Mouse (Mus musculus): ENCODE results near the gene Crk. TPM values are rescaled to one million over a fixed set of nuclear protein-coding genes. Genes with fewer than 3 reads are reported as not detected.
A peak's percentile ranks its signal among the peaks of the same experiment; 100 is the strongest.

The Crk gene
- total RNA-seq (2017) = 38.9 and 51.4 TPM in 2 replicates

GRCm38 (mm10) chr11:75678747-75679438, at the start of gene Crk:
TSS of gene Crk (plus strand) at chr11:75679259.
- peak; percentile 96 for ATAC-seq (replicated peaks; ENCODE audit: low read depth, poor library complexity, severe bottlenecking)

GRCm38 (mm10) chr11:75630098-75630497, 49.0 kb upstream of the Crk start:
- ATAC-seq (replicated peaks; ENCODE audit: low read depth, poor library complexity, severe bottlenecking) = no peak

DNA sequence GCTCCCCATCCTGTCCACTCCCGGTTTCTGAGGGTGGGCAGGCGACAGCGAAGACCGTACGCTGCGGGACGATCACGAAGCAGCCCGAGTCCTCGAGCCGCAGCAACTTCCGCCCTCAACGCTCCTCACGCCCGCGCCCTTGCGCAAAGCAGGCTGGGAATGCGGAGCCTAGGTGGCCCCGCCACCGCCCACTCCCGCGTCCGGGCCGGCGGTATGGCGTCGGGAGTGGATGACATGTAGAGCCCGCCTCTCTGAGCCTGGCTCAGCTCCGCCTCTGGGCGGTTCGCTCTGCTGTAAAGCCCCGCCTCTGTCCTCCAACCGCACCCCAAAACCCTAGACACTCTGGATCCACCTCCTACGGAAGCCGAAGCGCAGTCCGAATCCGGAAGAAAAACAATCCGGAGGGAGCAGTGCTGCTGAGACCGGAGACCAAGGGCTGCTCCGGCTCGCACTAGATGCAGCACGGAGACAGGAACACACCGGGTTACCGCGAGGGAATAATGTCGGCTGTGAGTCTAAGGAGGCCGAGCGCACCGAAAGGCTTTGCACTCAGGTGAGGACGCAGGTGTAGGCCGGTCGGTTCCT, 48.3 kb upstream of the Crk start, which contains the start of gene Inpp5k:
Gene Inpp5k (plus strand): TSS at position 344 of the 585 bp plus-strand sequence.
- ATAC-seq (replicated peaks; ENCODE audit: low read depth, poor library complexity, severe bottlenecking) = peak; percentile 98

- ATAC-seq (replicated peaks; ENCODE audit: low read depth, poor library complexity, severe bottlenecking) = no peak
Measured at GRCm38 (mm10) chr11:75631561-75632225, 47.4 kb upstream of the Crk start.

DNA sequence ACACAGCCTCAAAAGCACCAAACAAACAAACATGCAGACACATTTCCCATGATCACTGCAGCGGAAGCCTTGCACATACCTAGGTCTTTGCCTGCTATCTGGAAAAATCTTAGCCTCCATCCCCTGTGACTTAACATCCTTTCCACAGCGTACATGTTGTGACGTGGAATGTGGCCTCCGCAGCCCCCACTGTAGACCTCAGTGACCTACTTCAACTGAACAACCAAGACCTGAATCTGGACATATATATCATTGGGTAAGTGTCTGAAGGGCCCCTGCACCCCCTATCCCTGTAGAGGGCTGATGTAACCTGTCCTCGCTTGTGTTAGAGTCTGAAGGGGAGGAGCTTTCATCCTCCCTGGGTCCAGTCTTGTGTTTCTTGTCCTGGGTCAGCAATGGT, 46.1 kb upstream of the Crk start:
- no peak for ATAC-seq (replicated peaks; ENCODE audit: low read depth, poor library complexity, severe bottlenecking)

DNA sequence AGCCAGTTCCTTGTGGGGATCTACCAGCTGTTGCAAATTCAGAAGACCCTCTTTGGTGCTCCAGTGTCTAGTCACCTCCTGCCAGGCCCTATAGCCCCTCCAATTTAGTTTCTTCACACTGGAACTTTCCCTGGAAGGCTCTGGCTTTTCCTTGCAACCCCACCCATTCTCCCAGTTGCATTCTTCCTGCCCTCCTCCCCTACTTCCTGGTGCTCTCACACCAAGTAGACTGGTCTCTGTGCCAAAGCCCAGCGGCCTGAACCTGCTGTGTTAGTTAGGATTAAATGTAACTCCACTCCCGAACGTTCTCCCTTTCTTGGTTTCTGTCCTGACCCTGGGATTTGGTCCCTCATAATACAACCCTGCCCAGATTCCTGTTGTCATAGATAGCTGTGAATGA, 44.3 kb upstream of the Crk start:
- no peak for ATAC-seq (replicated peaks; ENCODE audit: low read depth, poor library complexity, severe bottlenecking)

- ATAC-seq (replicated peaks; ENCODE audit: low read depth, poor library complexity, severe bottlenecking) = no peak
Measured at GRCm38 (mm10) chr11:75635315-75635714, 43.7 kb upstream of the Crk start.

DNA sequence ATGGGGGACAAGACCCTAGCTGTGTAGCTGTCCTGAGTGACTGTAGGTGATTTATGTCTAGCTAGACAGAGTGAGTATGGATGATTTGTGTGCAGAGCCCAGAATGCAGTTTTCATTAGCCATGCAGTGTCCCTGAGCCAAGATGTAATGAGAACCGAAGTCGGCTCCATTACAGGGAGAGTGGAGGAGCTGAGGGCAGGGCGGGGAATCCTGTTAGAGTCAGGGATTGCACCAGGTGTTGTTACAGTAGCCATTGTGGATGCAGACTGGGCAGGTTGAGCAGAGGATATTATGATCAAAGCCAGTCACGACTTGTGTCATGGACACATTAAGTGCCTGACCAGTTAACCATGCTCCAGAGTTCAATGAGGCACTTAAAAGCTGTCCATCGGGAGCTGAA, 35.7 kb upstream of the Crk start:
- ATAC-seq (replicated peaks; ENCODE audit: low read depth, poor library complexity, severe bottlenecking) = no peak

DNA sequence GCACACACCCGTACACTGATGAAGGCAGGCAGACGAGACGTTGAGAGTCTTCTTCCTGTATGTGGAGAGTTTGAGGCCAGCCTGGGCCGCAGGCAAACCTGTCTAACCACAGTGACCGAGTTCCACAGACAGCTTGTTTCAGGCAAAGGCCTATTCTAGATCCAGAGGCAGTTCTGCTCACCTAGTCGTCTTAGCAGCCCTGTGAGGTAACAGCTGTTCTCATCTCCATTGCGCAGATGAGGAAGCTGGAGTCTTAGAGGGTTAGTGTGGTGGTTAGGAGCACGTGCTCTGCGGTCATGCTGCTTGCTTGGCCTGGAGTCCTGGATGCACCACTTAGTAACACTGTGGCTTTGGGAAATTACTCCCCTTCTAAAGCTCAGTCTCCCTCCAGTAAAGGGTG, 34.4 kb upstream of the Crk start:
- ATAC-seq (replicated peaks; ENCODE audit: low read depth, poor library complexity, severe bottlenecking) = peak; percentile 81

GRCm38 (mm10) chr11:75647681-75648211, 31.3 kb upstream of the Crk start:
- no peak for ATAC-seq (replicated peaks; ENCODE audit: low read depth, poor library complexity, severe bottlenecking)

GRCm38 (mm10) chr11:75649155-75649561, 29.9 kb upstream of the Crk start:
- ATAC-seq (replicated peaks; ENCODE audit: low read depth, poor library complexity, severe bottlenecking) = peak; percentile 34

- no peak for ATAC-seq (replicated peaks; ENCODE audit: low read depth, poor library complexity, severe bottlenecking)
Measured at GRCm38 (mm10) chr11:75650311-75650710, 28.7 kb upstream of the Crk start, which contains the start of gene Myo1c. TSS of gene Myo1c (plus strand) at chr11:75650504.

GRCm38 (mm10) chr11:75650958-75651425, 28.1 kb upstream of the Crk start:
- ATAC-seq (replicated peaks; ENCODE audit: low read depth, poor library complexity, severe bottlenecking) = no peak

GRCm38 (mm10) chr11:75651426-75652221, 27.4 kb upstream of the Crk start:
- ATAC-seq (replicated peaks; ENCODE audit: low read depth, poor library complexity, severe bottlenecking) = peak; percentile 32

DNA sequence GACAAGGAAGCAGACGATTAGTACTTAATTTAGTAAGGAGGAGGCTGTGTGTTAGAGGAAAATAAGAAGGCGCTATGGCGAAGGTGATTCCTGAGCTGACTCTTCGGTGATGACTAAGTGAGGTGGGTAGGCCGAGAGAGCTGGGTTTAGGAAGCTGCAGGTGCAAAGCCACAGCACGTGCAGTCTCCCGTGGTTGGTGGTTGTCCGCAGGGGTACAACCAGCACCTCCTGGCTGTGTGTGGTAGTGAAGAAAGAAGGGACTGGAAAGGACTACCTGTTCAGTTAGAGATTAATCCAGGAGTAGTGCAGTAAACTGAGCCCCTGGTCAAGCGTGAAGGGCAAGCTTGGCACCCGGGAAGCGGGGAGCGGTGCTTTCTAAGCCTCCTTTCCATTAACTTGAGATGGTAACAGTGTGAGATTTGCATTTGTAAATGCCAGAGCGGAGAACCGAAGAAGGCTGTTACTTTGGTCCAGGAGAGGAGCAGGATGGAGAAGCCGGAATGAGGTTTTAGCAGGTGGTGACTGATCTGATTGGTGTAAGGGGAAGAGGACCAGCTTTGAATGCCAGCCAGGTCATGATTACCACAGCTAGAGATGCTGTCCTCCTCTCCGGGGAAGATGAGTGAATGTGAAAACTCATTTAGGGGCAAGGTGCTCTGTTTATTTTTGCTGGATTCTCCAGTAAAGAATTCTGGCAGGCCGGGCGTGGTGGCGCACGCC, 26.7 kb upstream of the Crk start:
- ATAC-seq (replicated peaks; ENCODE audit: low read depth, poor library complexity, severe bottlenecking) = no peak

DNA sequence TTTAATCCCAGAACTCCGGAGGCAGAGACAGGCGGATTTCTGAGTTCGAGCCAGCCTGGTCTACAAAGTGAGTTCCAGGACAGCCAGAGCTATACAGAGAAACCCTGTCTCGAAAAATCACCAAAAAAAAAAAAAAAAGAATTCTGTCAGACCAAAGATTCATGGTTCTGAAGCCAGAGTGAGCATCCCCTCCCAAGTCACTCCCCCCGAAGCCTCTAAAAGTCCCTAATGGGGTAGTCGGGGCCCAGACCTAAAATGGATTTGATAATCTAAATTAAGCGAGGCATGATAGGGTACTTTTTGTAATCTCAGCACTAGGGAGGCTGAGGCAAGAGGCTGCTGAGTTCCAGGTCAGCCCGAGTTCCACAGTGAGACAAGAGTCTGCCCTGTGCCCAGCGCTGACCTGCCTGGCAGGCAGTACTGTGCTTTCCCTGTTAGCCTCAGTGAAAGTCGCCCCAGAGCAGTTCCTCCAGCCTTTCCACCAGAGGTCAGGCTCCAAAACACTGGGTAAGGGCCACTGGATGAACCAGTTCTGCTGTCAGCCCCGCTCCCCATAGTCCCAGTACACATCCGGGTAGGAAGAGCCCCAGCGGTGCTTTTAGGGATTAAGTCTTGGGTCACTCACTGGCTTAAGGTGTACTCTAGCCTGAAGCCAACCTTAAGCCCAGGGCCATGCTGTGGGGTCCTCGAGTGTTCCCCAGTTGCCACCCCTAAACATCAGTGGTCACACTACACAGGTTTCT, 25.9 kb upstream of the Crk start:
- 0 out of 2 replicates have a peak, but pooled peaks have one; percentile 0 for ATAC-seq (replicated peaks; ENCODE audit: low read depth, poor library complexity, severe bottlenecking)

DNA sequence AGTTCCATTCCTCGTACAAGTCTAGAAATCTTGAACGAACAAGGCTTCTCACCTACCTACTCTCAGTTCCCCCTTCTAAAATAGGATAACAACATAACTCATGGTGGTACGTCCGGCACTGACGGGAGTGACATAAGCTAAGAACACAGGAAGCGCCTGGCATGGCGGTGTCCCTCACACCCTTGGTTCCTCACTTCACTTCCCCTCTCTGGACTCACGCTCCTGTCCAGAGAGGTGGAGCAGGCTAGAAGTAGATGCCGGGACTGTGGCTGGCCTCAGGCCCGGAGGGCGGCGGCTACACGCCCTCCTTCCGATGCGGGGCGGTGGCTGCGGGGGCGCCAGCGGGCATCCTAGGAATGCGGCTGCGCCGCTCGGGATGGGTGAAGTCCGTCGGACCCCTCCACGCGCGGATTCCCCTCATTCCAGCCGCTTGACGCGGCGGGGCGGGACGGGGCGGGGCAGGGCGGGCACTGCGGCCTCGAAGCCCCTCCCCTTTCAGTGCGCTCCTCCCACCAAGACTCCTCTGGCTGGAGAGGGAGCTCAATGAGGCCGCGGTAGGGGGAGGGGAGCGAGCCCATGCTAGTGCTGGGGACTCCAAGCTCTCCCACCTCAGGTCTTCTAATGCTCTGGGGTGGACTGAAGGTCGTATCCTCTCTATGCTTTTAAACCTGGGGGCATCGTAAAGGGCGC, 25.1 kb upstream of the Crk start:
- peak; percentile 45 for ATAC-seq (replicated peaks; ENCODE audit: low read depth, poor library complexity, severe bottlenecking)

Data from common myeloid progenitor, adult 5-6 weeks (primary cell).